Mouse (Mus musculus): ENCODE data around the gene Chka. TPM values are rescaled to one million over a fixed set of nuclear protein-coding genes. Genes with fewer than 3 reads are reported as not detected.

The Chka gene
- 58.8 and 63.1 TPM in 2 replicates for polyA plus RNA-seq (2015; fragmentation: Nextera tagmentation; extraction: Ambion mirVana)

GRCm38 (mm10) chr19:3851502-3851962 is at the start of gene Chka:
TSS of gene Chka (plus strand) at chr19:3851773.
- Histone ChIP-seq H3K4me2 (peak within 1 kb of the TSS; percentile 87), H3K4me3 (replicated peaks) (peak within 1 kb of the TSS; percentile 88), H3K4me1 (peaks cover 47% of the 10 kb centered on the region), H3K9ac (peak within 1 kb of the TSS; percentile 91), H3K9me3 (replicated peaks) (no peaks in the 10 kb centered on the region), H3K27ac (peak within 1 kb of the TSS; percentile 99), H3K36me3 (no peaks in the 10 kb centered on the region), H3K27me3 (no peaks in the 10 kb centered on the region)
- peak; percentile 97 for ATAC-seq (replicated peaks; ENCODE audit: low FRiP score)
- under 1% methylated on average over 54 of the region's 54 CpGs for WGBS

- no peak for ATAC-seq (replicated peaks; ENCODE audit: low FRiP score)
- Histone ChIP-seq H3K4me2 (no peak overlapping the region), H3K9me3 (replicated peaks) (no peaks in the 10 kb centered on the region), H3K4me1 (no peaks in the 10 kb centered on the region), H3K27me3 (no peaks in the 10 kb centered on the region), H3K36me3 (peaks cover 99% of the 10 kb centered on the region), H3K9ac (no peak overlapping the region), H3K27ac (no peak overlapping the region), H3K4me3 (replicated peaks) (no peak overlapping the region)
- 92% methylated on average over 7 of the region's 7 CpGs for WGBS
Observed at GRCm38 (mm10) chr19:3805526-3805925, 46.0 kb upstream of the Chka start.

GRCm38 (mm10) chr19:3810536-3811233 is 40.9 kb upstream of the Chka start:
- Histone ChIP-seq H3K36me3 (peaks cover 95% of the 10 kb centered on the region), H3K4me1 (no peaks in the 10 kb centered on the region), H3K9ac (no peak overlapping the region), H3K4me3 (replicated peaks) (no peak overlapping the region), H3K27ac (no peak overlapping the region), H3K27me3 (no peaks in the 10 kb centered on the region), H3K9me3 (replicated peaks) (no peaks in the 10 kb centered on the region), H3K4me2 (no peak overlapping the region)
- ATAC-seq (replicated peaks; ENCODE audit: low FRiP score) = no peak
- WGBS = 86% methylated on average over 10 of the region's 10 CpGs

GRCm38 (mm10) chr19:3814461-3814860 is 37.1 kb upstream of the Chka start:
- Histone ChIP-seq H3K36me3 (peaks cover 68% of the 10 kb centered on the region), H3K4me2 (no peak overlapping the region), H3K27me3 (no peaks in the 10 kb centered on the region), H3K9me3 (replicated peaks) (no peaks in the 10 kb centered on the region), H3K4me1 (no peaks in the 10 kb centered on the region; the same call in 1 of the 2 replicates), H3K4me3 (replicated peaks) (no peak overlapping the region), H3K27ac (no peak overlapping the region), H3K9ac (no peak overlapping the region)
- WGBS = 93% methylated on average over 10 of the region's 10 CpGs
- ATAC-seq (replicated peaks; ENCODE audit: low FRiP score) = no peak

GRCm38 (mm10) chr19:3815824-3816223 is 35.7 kb upstream of the Chka start:
- H3K4me3 ChIP-seq (replicated peaks) = no peak overlapping the region
- WGBS = 81% methylated on average over 12 of the region's 12 CpGs
- no peaks in the 10 kb centered on the region for H3K9me3 ChIP-seq (replicated peaks)
- H3K9ac ChIP-seq = no peak overlapping the region
- H3K4me2 ChIP-seq = no peak overlapping the region
- H3K4me1 ChIP-seq = peaks cover 7% of the 10 kb centered on the region
- H3K36me3 ChIP-seq = peaks cover 54% of the 10 kb centered on the region
- ATAC-seq (replicated peaks; ENCODE audit: low FRiP score) = no peak
- no peak overlapping the region for H3K27ac ChIP-seq
- no peaks in the 10 kb centered on the region for H3K27me3 ChIP-seq

- Histone ChIP-seq H3K4me3 (replicated peaks) (no peak overlapping the region), H3K36me3 (peaks cover 27% of the 10 kb centered on the region), H3K9ac (no peak overlapping the region), H3K4me1 (peaks cover 7% of the 10 kb centered on the region), H3K27me3 (no peaks in the 10 kb centered on the region), H3K9me3 (replicated peaks) (no peaks in the 10 kb centered on the region), H3K27ac (peak overlapping the region; percentile 79; the same call in 1 of the 2 replicates), H3K4me2 (no peak overlapping the region)
- whole genome bisulfite sequencing = 71% methylated on average over 2 of the region's 2 CpGs
- ATAC-seq (replicated peaks; ENCODE audit: low FRiP score) = no peak
Observed at GRCm38 (mm10) chr19:3819080-3819479, 32.5 kb upstream of the Chka start.

- Histone ChIP-seq H3K27ac (peak overlapping the region; percentile 79), H3K9me3 (replicated peaks) (no peaks in the 10 kb centered on the region), H3K27me3 (no peaks in the 10 kb centered on the region), H3K4me3 (replicated peaks) (no peak overlapping the region), H3K4me1 (peaks cover 7% of the 10 kb centered on the region), H3K9ac (no peak overlapping the region), H3K4me2 (no peak overlapping the region), H3K36me3 (peaks cover 18% of the 10 kb centered on the region)
- WGBS = 73% methylated on average over 2 of the region's 2 CpGs
- 0 out of 2 replicates have a peak, but pooled peaks have one; percentile 46 for ATAC-seq (replicated peaks; ENCODE audit: low FRiP score)
Observed at GRCm38 (mm10) chr19:3819899-3820444, 31.6 kb upstream of the Chka start.

- ATAC-seq (replicated peaks; ENCODE audit: low FRiP score) = no peak
- peaks cover 2% of the 10 kb centered on the region for H3K4me1 ChIP-seq
- no peaks in the 10 kb centered on the region for H3K27me3 ChIP-seq
- no peak overlapping the region for H3K4me2 ChIP-seq
- no peaks in the 10 kb centered on the region for H3K36me3 ChIP-seq
- H3K4me3 ChIP-seq (replicated peaks) = no peak overlapping the region
- H3K27ac ChIP-seq = no peak overlapping the region
- no peak overlapping the region for H3K9ac ChIP-seq
- H3K9me3 ChIP-seq (replicated peaks) = no peaks in the 10 kb centered on the region
Observed at GRCm38 (mm10) chr19:3825044-3825443, 26.5 kb upstream of the Chka start.

GRCm38 (mm10) chr19:3829863-3830262 is 21.7 kb upstream of the Chka start:
- H3K4me3 ChIP-seq (replicated peaks) = no peak overlapping the region
- H3K4me1 ChIP-seq = peaks cover 18% of the 10 kb centered on the region; the same call in 1 of the 2 replicates
- H3K9me3 ChIP-seq (replicated peaks) = no peaks in the 10 kb centered on the region
- no peak for ATAC-seq (replicated peaks; ENCODE audit: low FRiP score)
- H3K27me3 ChIP-seq = no peaks in the 10 kb centered on the region
- H3K27ac ChIP-seq = no peak overlapping the region
- no peaks in the 10 kb centered on the region for H3K36me3 ChIP-seq
- no peak overlapping the region for H3K9ac ChIP-seq
- 90% methylated on average over 3 of the region's 3 CpGs for WGBS
- no peak overlapping the region for H3K4me2 ChIP-seq

- WGBS = 72% methylated on average over 8 of the region's 8 CpGs
- no peak overlapping the region for H3K27ac ChIP-seq
- no peak overlapping the region for H3K9ac ChIP-seq
- no peak overlapping the region for H3K4me2 ChIP-seq
- peaks cover 18% of the 10 kb centered on the region; the same call in 1 of the 2 replicates for H3K4me1 ChIP-seq
- ATAC-seq (replicated peaks; ENCODE audit: low FRiP score) = 0 out of 2 replicates have a peak, but pooled peaks have one; percentile 49
- no peaks in the 10 kb centered on the region for H3K27me3 ChIP-seq
- no peaks in the 10 kb centered on the region for H3K9me3 ChIP-seq (replicated peaks)
- H3K4me3 ChIP-seq (replicated peaks) = no peak overlapping the region
- no peaks in the 10 kb centered on the region for H3K36me3 ChIP-seq
Observed at GRCm38 (mm10) chr19:3831716-3832115, 19.9 kb upstream of the Chka start.

GRCm38 (mm10) chr19:3832851-3833353 is 18.7 kb upstream of the Chka start:
- ATAC-seq (replicated peaks; ENCODE audit: low FRiP score) = peak; percentile 73
- no peak overlapping the region for H3K9ac ChIP-seq
- H3K4me1 ChIP-seq = peaks cover 18% of the 10 kb centered on the region; the same call in 1 of the 2 replicates
- H3K4me3 ChIP-seq (replicated peaks) = no peak overlapping the region
- no peaks in the 10 kb centered on the region for H3K36me3 ChIP-seq
- H3K4me2 ChIP-seq = 0 out of 2 replicates have a peak overlapping the region, but pooled peaks have one; percentile 15
- H3K27ac ChIP-seq = peak overlapping the region; percentile 82
- H3K27me3 ChIP-seq = no peaks in the 10 kb centered on the region
- 37% methylated on average over 4 of the region's 4 CpGs for WGBS
- no peaks in the 10 kb centered on the region for H3K9me3 ChIP-seq (replicated peaks)

- H3K4me2 ChIP-seq = no peak overlapping the region
- H3K36me3 ChIP-seq = no peaks in the 10 kb centered on the region
- ATAC-seq (replicated peaks; ENCODE audit: low FRiP score) = no peak
- no peak overlapping the region for H3K4me3 ChIP-seq (replicated peaks)
- H3K27ac ChIP-seq = peak overlapping the region; percentile 82
- peaks cover 18% of the 10 kb centered on the region; the same call in 1 of the 2 replicates for H3K4me1 ChIP-seq
- WGBS = 90% methylated on average over 7 of the region's 7 CpGs
- no peaks in the 10 kb centered on the region for H3K9me3 ChIP-seq (replicated peaks)
- H3K27me3 ChIP-seq = no peaks in the 10 kb centered on the region
- no peak overlapping the region for H3K9ac ChIP-seq
Observed at GRCm38 (mm10) chr19:3834301-3834700, 17.3 kb upstream of the Chka start.

Data from kidney, embryonic 15.5 days (tissue).